Mouse (Mus musculus): ENCODE measurements around the gene Cldn9.

Gene Cldn9

GRCm38 (mm10) chr17:23645894-23646293 is 37.9 kb downstream of the Cldn9 start:
- DNase-seq (ENCODE audit: low spot score in 2 of 2): no peak

GRCm38 (mm10) chr17:23644613-23645495 is 39.0 kb downstream of the Cldn9 start, which contains the start of gene Mmp25:
TSS of gene Mmp25 (minus strand) at chr17:23645277.
- DNase-seq (ENCODE audit: low spot score in 2 of 2): no peak

Measured in frontal cortex, postnatal 25 days (tissue).